Comparison of ENCODE assay signal across 9 mouse cellular contexts in the genomic region with DNA sequence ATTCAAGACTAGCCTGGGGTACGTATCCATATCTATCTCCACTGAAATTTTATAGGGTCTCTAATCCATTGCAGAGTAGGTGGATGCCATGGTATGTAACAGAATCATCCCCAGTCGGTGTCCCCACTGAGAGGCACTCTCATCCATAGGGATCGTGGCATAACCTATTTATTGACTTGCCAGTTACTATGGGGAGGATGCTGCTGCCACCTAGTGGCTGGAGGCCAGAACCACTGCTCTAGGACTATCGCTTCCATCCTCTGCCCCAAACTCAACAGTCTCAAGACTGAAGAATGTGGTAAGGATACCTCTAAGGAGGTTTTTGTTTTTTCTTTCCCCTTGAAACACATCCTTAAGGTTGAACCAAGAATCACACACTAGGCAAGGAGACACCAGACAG. TPM values are rescaled to one million over a fixed set of nuclear protein-coding genes. Genes with fewer than 3 reads are reported as not detected.
DNase-seq lines count a peak whose midpoint lies in the region; ATAC-seq and TF ChIP-seq lines count a peak whose summit lies in the region.
"Had no signal": no experiment of that assay in that cellular context is flagged by ENCODE, and none has a peak within 500 bp of the region (broad histone marks: within the 10 kb centered on the region; RNA-seq: fewer than 3 reads in every experiment).

No protein-coding gene starts in this region.

- H3K27me3 ChIP-seq in C2C12 (ENCODE audit: control insufficient read depth, insufficient read depth, insufficient read length), result no peaks in the 10 kb centered on the region
- no peaks in the 10 kb centered on the region for H3K27me3 ChIP-seq in liver, embryonic 14.5 days (ENCODE audit: control insufficient read depth, insufficient read depth, low read length)

- H3K9ac ChIP-seq in liver, embryonic 14.5 days (replicated peaks), result no peak overlapping the region

- H3K4me1 ChIP-seq in liver, embryonic 14.5 days (replicated peaks; ENCODE audit: control insufficient read depth in 2 of 2, insufficient read depth in 2 of 2, low read length in 1 of 2), result peaks cover 0 to 4% of the 10 kb centered on the region in 2 experiments; a peak in 1 of 4 replicates

- peak; percentile 66 for TF ChIP-seq CTCF in C2C12 (IDR thresholded peaks at IDR 0.05; ENCODE audit: control insufficient read depth, insufficient read depth, insufficient read length)
- peak; percentile 97 for TF ChIP-seq CTCF in liver, embryonic 14.5 days (IDR thresholded peaks at IDR 0.05; ENCODE audit: low read depth)

- no peaks in the 10 kb centered on the region for H3K36me3 ChIP-seq in C2C12 (ENCODE audit: control insufficient read depth, insufficient read depth)
- H3K36me3 ChIP-seq in liver, embryonic 14.5 days (replicated peaks; ENCODE audit: control insufficient read depth, insufficient read depth, low read depth), result no peaks in the 10 kb centered on the region

- 42% methylated on average over 4 of the region's 4 CpGs for WGBS in liver, embryonic 14.5 days (ENCODE audit: insufficient replicate concordance)

- ATAC-seq in liver, embryonic 14.5 days (ENCODE audit: insufficient read depth), result no peak

- no peak overlapping the region for H3K27ac ChIP-seq in liver, embryonic 14.5 days

- peak; percentile 66 for DNase-seq in MEL-GATA-1-ER (ENCODE audit: extremely low read depth, low read depth)
- peak; percentile 36 for DNase-seq in cerebellum, adult 8-10 months
- DNase-seq in gastrocnemius, postnatal 10 days, result peak; percentile 75
- peak; percentile 31 to 73 for DNase-seq in kidney, adult 8-10 months
- peak; percentile 43 to 57 (median 49) for DNase-seq in liver, embryonic 14.5 days (ENCODE audit: low read depth in 3 of 3, low spot score in 3 of 3)
- peak; percentile 76 for DNase-seq in retina, postnatal 1 day
- DNase-seq in urinary bladder, postnatal 10 days (ENCODE audit: low spot score), result peak; percentile 34

- no peak for TF ChIP-seq EP300 in liver, embryonic 14.5 days (IDR thresholded peaks at IDR 0.05; ENCODE audit: low read depth)

- no peaks in the 10 kb centered on the region for H3K9me3 ChIP-seq in liver, embryonic 14.5 days (ENCODE audit: control insufficient read depth, low read length)

- no peak overlapping the region for H3ac ChIP-seq in C2C12 (ENCODE audit: control insufficient read depth, insufficient read length, low read depth)

- no peak overlapping the region for H3K4me2 ChIP-seq in liver, embryonic 14.5 days (ENCODE audit: low read depth)

- H3K79me3 ChIP-seq in C2C12 (ENCODE audit: low read depth), result no peaks in the 10 kb centered on the region

- no peaks in the 10 kb centered on the region for H3K79me2 ChIP-seq in C2C12 (ENCODE audit: control insufficient read depth, insufficient read depth)

- no peak overlapping the region for H3K4me3 ChIP-seq in C2C12 (ENCODE audit: insufficient read depth, poor library complexity, severe bottlenecking)
- H3K4me3 ChIP-seq in liver, embryonic 14.5 days (ENCODE audit: insufficient read depth in 1 of 2, low read depth in 2 of 2, low read length in 2 of 2), result no peak overlapping the region

TF ChIP-seq in C2C12, 6 proteins besides CTCF, POLR2A, EP300 and RAD21:
- TF ChIP-seq USF1 (IDR thresholded peaks at IDR 0.05; ENCODE audit: low read depth) (no peak), MAX (IDR thresholded peaks at IDR 0.05) (no peak), CEBPB (IDR thresholded peaks at IDR 0.05; ENCODE audit: low read depth) (no peak), MYOG (IDR thresholded peaks at IDR 0.05; ENCODE audit: control insufficient read depth, extremely low read depth, insufficient read length) (no peak), MYOD1 (IDR thresholded peaks at IDR 0.05; ENCODE audit: control insufficient read depth, insufficient read length, low read depth) (no peak), FOSL1 (IDR thresholded peaks at IDR 0.05; ENCODE audit: insufficient read depth, low read length, poor library complexity, severe bottlenecking) (no peak)

RNA-seq across cellular contexts. Expression of a gene that starts 16.0 kb away (rescaled TPM):
- not detected for polyA plus RNA-seq in C2C12 (2012; fragmentation: generic; extraction: Trizol)
- not detected for total RNA-seq in gastrocnemius, postnatal 10 days (2021)
- not detected in 2 replicates for polyA plus RNA-seq in liver, embryonic 14.5 days (2012; rRNA removed)
- polyA plus RNA-seq in liver, embryonic 14.5 days (2014; fragmentation: Nextera tagmentation; extraction: Ambion mirVana), result not detected in 2 replicates
- total RNA-seq: layer of hippocampus, adult 8-10 months had no signal

RNA-seq across cellular contexts. Expression of a gene that starts 17.1 kb away (rescaled TPM):
- polyA plus RNA-seq in C2C12 (2012; fragmentation: generic; extraction: Trizol), result 0.02 TPM
- under 1 TPM in 1 of 2 experiments, not detected in 1; 0.11 TPM for total RNA-seq in gastrocnemius, postnatal 10 days (2021)
- polyA plus RNA-seq in liver, embryonic 14.5 days (2012; rRNA removed), result 0.02 TPM in 1 of 2 replicates, not detected in the other
- 0.05 TPM in 1 of 2 replicates, not detected in the other for polyA plus RNA-seq in liver, embryonic 14.5 days (2014; fragmentation: Nextera tagmentation; extraction: Ambion mirVana)

RNA-seq across cellular contexts. Expression of a gene that starts 27.4 kb away (rescaled TPM):
- 2.6 TPM for polyA plus RNA-seq in C2C12 (2012; fragmentation: generic; extraction: Trizol)
- total RNA-seq in gastrocnemius, postnatal 10 days (2021), result 1 to 10 TPM; 2.6 to 5.5 TPM
- 10.7 and 12.6 TPM in 2 replicates for polyA plus RNA-seq in liver, embryonic 14.5 days (2012; rRNA removed)
- 6.8 and 8.5 TPM in 2 replicates for polyA plus RNA-seq in liver, embryonic 14.5 days (2014; fragmentation: Nextera tagmentation; extraction: Ambion mirVana)
